Mouse (Mus musculus) liver, postnatal 0 days (tissue): ENCODE results near the gene Olfr1411.

Experiments
- CTCF ChIP-seq: sonication (generic); IDR thresholded peaks from 2 replicates; pipeline ENCODE4 v1.5.1; 2016; ENCODE audit warnings: antibody characterized with exemption, low read depth
- EP300 ChIP-seq: IDR thresholded peaks from 2 replicates; pipeline ENCODE4 v1.6.1; 2016; ENCODE audit warnings: antibody characterized with exemption, low read depth, mild to moderate bottlenecking

GRCm38 (mm10) chr1:92607711-92608110, 13.5 kb downstream of the Olfr1411 start:
- TF ChIP-seq CTCF = no peak
- no peak for TF ChIP-seq EP300
